Mouse (Mus musculus) neural tube, embryonic 12.5 days (tissue): ENCODE data around the gene Noxo1. TPM values are rescaled to one million over a fixed set of nuclear protein-coding genes. Genes with fewer than 3 reads are reported as not detected.
"Not testable (repeated sequence)": the region's sequence is repeated elsewhere in the genome, so short reads cannot be mapped to it uniquely, and the experiment has no call there.

ENCODE experiments used
- ATAC-seq: fragments of 200-750 bp; cut with Nextera tagmentation; 2 replicates; pipeline ENCODE4 v1.8.0; 2017; ENCODE audit warnings: low read depth, mild to moderate bottlenecking, moderate TSS enrichment, moderate library complexity; ENCODE audit not compliant: low FRiP score
- H3K27ac ChIP-seq: fragments of 300-500 bp; sonication (generic); 2 replicates; pipeline ENCODE4 v1.5.1; 2016
- H3K27me3 ChIP-seq: fragments of 300-500 bp; sonication (generic); replicated peaks from 2 replicates; pipeline ENCODE4 v1.6.1; 2016; ENCODE audit warnings: mild to moderate bottlenecking
- H3K36me3 ChIP-seq: fragments of 300-500 bp; sonication (generic); 2 replicates; pipeline ENCODE4 v1.6.1; 2016; ENCODE audit warnings: mild to moderate bottlenecking
- H3K4me1 ChIP-seq: fragments of 300-500 bp; sonication (generic); 2 replicates; pipeline ENCODE4 v1.6.1; 2016
- H3K4me2 ChIP-seq: fragments of 300-500 bp; sonication (generic); replicated peaks from 2 replicates; pipeline ENCODE4 v1.6.1; 2016; ENCODE audit warnings: mild to moderate bottlenecking
- H3K4me3 ChIP-seq: fragments of 300-500 bp; sonication (generic); 2 replicates; pipeline ENCODE4 v1.5.1; 2016
- H3K9ac ChIP-seq: fragments of 300-500 bp; sonication (generic); 2 replicates; pipeline ENCODE4 v1.6.1; 2016; ENCODE audit warnings: mild to moderate bottlenecking
- H3K9me3 ChIP-seq: fragments of 300-500 bp; sonication (generic); 2 replicates; pipeline ENCODE4 v1.6.1; 2016; ENCODE audit warnings: mild to moderate bottlenecking
- WGBS: fragments of 180-500 bp; shearing (Covaris S2); methylation state at CpG from one replicate; pipeline ENCODE4 v1.1.7; 2016; 5-methylcytosine and 5-hydroxymethylcytosine counted together
- polyA plus RNA-seq: library from polyadenylated mRNA; unstranded; fragments of >200 nt; fragmentation: Nextera tagmentation; extraction: Ambion mirVana; gene quantifications from 2 replicates; pipeline ENCODE4 v1.2.1, GENCODE M21; 2016

Noxo1 gene
- polyA plus RNA-seq, 1 experiment from 2014 or later = 3.0 TPM

- peak overlapping the region; percentile 72 for H3K9ac ChIP-seq
- H3K27me3 ChIP-seq = no peaks in the 10 kb centered on the region
- H3K9me3 ChIP-seq = no peaks in the 10 kb centered on the region
- H3K4me3 ChIP-seq = peak overlapping the region; percentile 80
- H3K36me3 ChIP-seq = peaks cover 17% of the 10 kb centered on the region
- ATAC-seq = peak; percentile 51; the same call in 1 of the 2 replicates
- H3K4me1 ChIP-seq = peaks cover 20% of the 10 kb centered on the region
- 7% methylated on average over 24 of the region's 24 CpGs for WGBS
- H3K4me2 ChIP-seq = peak overlapping the region; percentile 68
- H3K27ac ChIP-seq = no peak overlapping the region
Observed at GRCm38 (mm10) chr17:24707801-24708425, 11.9 kb downstream of the Noxo1 start.

- no peak for ATAC-seq
- H3K4me2 ChIP-seq = peak overlapping the region; percentile 68; the same call in 1 of the 2 replicates
- H3K36me3 ChIP-seq = peaks cover 15% of the 10 kb centered on the region
- H3K27me3 ChIP-seq = no peaks in the 10 kb centered on the region
- H3K9ac ChIP-seq = no peak overlapping the region
- H3K9me3 ChIP-seq = no peaks in the 10 kb centered on the region
- H3K27ac ChIP-seq = no peak overlapping the region
- no peak overlapping the region for H3K4me3 ChIP-seq
- peaks cover 20% of the 10 kb centered on the region for H3K4me1 ChIP-seq
- WGBS = 37% methylated on average over 2 of the region's 2 CpGs
Observed at GRCm38 (mm10) chr17:24708646-24709045, 12.6 kb downstream of the Noxo1 start.

- Histone ChIP-seq H3K4me2 (no peak overlapping the region), H3K36me3 (peaks cover 20% of the 10 kb centered on the region), H3K27me3 (no peaks in the 10 kb centered on the region), H3K27ac (no peak overlapping the region), H3K4me1 (peaks cover 6% of the 10 kb centered on the region; the same call in 1 of the 2 replicates), H3K9ac (no peak overlapping the region), H3K9me3 (no peaks in the 10 kb centered on the region), H3K4me3 (no peak overlapping the region)
- WGBS = 60% methylated on average over 6 of the region's 6 CpGs
- ATAC-seq = no peak
Observed at GRCm38 (mm10) chr17:24715556-24715955, 19.5 kb downstream of the Noxo1 start.

GRCm38 (mm10) chr17:24716166-24716682 is 20.2 kb downstream of the Noxo1 start:
- Histone ChIP-seq H3K9ac (no peak overlapping the region), H3K27ac (no peak overlapping the region), H3K4me2 (no peak overlapping the region), H3K4me3 (no peak overlapping the region), H3K9me3 (no peaks in the 10 kb centered on the region), H3K27me3 (no peaks in the 10 kb centered on the region), H3K36me3 (peaks cover 22% of the 10 kb centered on the region), H3K4me1 (peaks cover 8% of the 10 kb centered on the region)
- 96% methylated on average over 15 of the region's 15 CpGs for WGBS
- no peak for ATAC-seq

GRCm38 (mm10) chr17:24717943-24718342 is 21.9 kb downstream of the Noxo1 start, which contains the start of the genes Rnf151 and Rps2:
TSS of gene Rnf151 (minus strand) at chr17:24718063.
TSS of gene Rps2 (plus strand) at chr17:24718116.
- ATAC-seq = no peak
- Histone ChIP-seq H3K9me3 (no peaks in the 10 kb centered on the region), H3K4me2 (peak within 1 kb of the TSS; percentile 94), H3K36me3 (peaks cover 36% of the 10 kb centered on the region), H3K4me1 (peaks cover 24% of the 10 kb centered on the region), H3K27ac (no peak within 1 kb of the TSS), H3K27me3 (no peaks in the 10 kb centered on the region), H3K4me3 (peak within 1 kb of the TSS; percentile 80), H3K9ac (0 out of 2 replicates have a peak within 1 kb of the TSS, but pooled peaks have one; percentile 83)
- 93% methylated on average over 4 of the region's 4 CpGs for WGBS

GRCm38 (mm10) chr17:24718938-24719337 is 22.9 kb downstream of the Noxo1 start:
- Histone ChIP-seq H3K9ac (peak overlapping the region; percentile 83), H3K4me3 (peak overlapping the region; percentile 80), H3K4me2 (peak overlapping the region; percentile 94), H3K4me1 (peaks cover 33% of the 10 kb centered on the region), H3K36me3 (peaks cover 36% of the 10 kb centered on the region)
- 60% methylated on average over 5 of the region's 5 CpGs for WGBS
- not testable (repeated sequence) for H3K9me3 ChIP-seq, H3K27me3 ChIP-seq, H3K27ac ChIP-seq, ATAC-seq

- peak overlapping the region; percentile 80 for H3K4me3 ChIP-seq
- H3K27me3 ChIP-seq = no peaks in the 10 kb centered on the region
- peak overlapping the region; percentile 57; the same call in 1 of the 2 replicates for H3K27ac ChIP-seq
- ATAC-seq = peak; percentile 97
- peak overlapping the region; percentile 94 for H3K4me2 ChIP-seq
- H3K4me1 ChIP-seq = peaks cover 35% of the 10 kb centered on the region
- H3K9me3 ChIP-seq = no peaks in the 10 kb centered on the region
- peak overlapping the region; percentile 83 for H3K9ac ChIP-seq
- H3K36me3 ChIP-seq = peaks cover 36% of the 10 kb centered on the region
- under 1% methylated on average over 61 of the region's 61 CpGs for WGBS
Observed at GRCm38 (mm10) chr17:24719494-24720222, 23.6 kb downstream of the Noxo1 start.

- H3K36me3 ChIP-seq = peaks cover 36% of the 10 kb centered on the region
- H3K4me1 ChIP-seq = peaks cover 35% of the 10 kb centered on the region
- 2% methylated on average over 11 of the region's 11 CpGs for WGBS
- H3K9me3 ChIP-seq, H3K27ac ChIP-seq, ATAC-seq, H3K27me3 ChIP-seq: not testable (repeated sequence)
- H3K4me3 ChIP-seq = peak overlapping the region; percentile 80
- H3K4me2 ChIP-seq = peak overlapping the region; percentile 94
- peak overlapping the region; percentile 83 for H3K9ac ChIP-seq
Observed at GRCm38 (mm10) chr17:24720616-24721015, 24.6 kb downstream of the Noxo1 start.

- 76% methylated on average over 7 of the region's 7 CpGs for WGBS
Observed at GRCm38 (mm10) chr17:24721383-24721955, 25.4 kb downstream of the Noxo1 start.

GRCm38 (mm10) chr17:24722220-24722924 is 26.3 kb downstream of the Noxo1 start:
- no peak for ATAC-seq
- Histone ChIP-seq H3K4me3 (no peak overlapping the region), H3K27me3 (no peaks in the 10 kb centered on the region), H3K9me3 (no peaks in the 10 kb centered on the region), H3K9ac (peak overlapping the region; percentile 22; the same call in 1 of the 2 replicates), H3K27ac (no peak overlapping the region), H3K36me3 (peaks cover 21% of the 10 kb centered on the region), H3K4me1 (peaks cover 35% of the 10 kb centered on the region), H3K4me2 (peak overlapping the region; percentile 94)
- WGBS = 23% methylated on average over 13 of the region's 13 CpGs

More at GRCm38 (mm10) chr17:24721383-24721955, 25.4 kb downstream of the Noxo1 start:
- peak overlapping the region; percentile 56 for H3K9ac ChIP-seq
- not testable (repeated sequence) for H3K9me3 ChIP-seq, H3K27me3 ChIP-seq, ATAC-seq, H3K27ac ChIP-seq
- H3K4me3 ChIP-seq = peak overlapping the region; percentile 26
- peaks cover 35% of the 10 kb centered on the region for H3K4me1 ChIP-seq
- H3K36me3 ChIP-seq = peaks cover 29% of the 10 kb centered on the region
- H3K4me2 ChIP-seq = peak overlapping the region; percentile 94

GRCm38 (mm10) chr17:24723122-24723880 is 27.3 kb downstream of the Noxo1 start:
- Histone ChIP-seq H3K9ac (peak overlapping the region; percentile 92), H3K9me3 (no peaks in the 10 kb centered on the region), H3K27me3 (no peaks in the 10 kb centered on the region), H3K4me2 (peak overlapping the region; percentile 94), H3K4me1 (peaks cover 35% of the 10 kb centered on the region), H3K36me3 (peaks cover 15% of the 10 kb centered on the region), H3K27ac (no peak overlapping the region), H3K4me3 (peak overlapping the region; percentile 71)
- ATAC-seq = no peak
- WGBS = 4% methylated on average over 12 of the region's 12 CpGs
